Mouse (Mus musculus): ENCODE data around the gene Elp4.

Elp4 gene

GRCm38 (mm10) chr2:105659350-105659749, 245.0 kb downstream of the Elp4 start:
- DNase-seq (ENCODE audit: low read depth, low spot score) = no peak

DNA sequence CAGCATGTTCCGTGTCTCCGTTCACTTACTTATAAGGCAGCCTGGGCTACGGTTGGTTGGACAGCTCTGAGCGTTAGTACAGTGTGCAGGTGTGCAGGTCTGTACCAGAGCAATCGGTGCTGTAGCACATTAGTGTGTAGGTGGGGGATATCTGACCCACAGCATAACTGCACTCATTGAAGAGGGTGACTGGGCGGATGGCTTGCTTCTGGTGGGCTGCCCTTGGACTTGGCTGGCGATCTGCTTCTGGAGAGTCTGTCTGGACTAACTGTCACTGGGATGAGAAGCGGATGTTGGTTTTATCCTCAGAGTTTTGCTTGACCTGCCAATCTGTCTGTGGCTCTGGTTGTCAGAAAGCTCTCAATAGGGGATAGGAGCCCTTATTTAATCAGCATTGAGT, 247.9 kb downstream of the Elp4 start:
- DNase-seq (ENCODE audit: low read depth, low spot score) = no peak

Measured in brain, adult 2 months (tissue).